Comparison of ENCODE assay signal across 9 mouse cellular contexts in genomic region chr12:73043396-73044167, GRCm38 (mm10). TPM values are rescaled to one million over a fixed set of nuclear protein-coding genes. Genes with fewer than 3 reads are reported as not detected.
DNase-seq lines count a peak whose midpoint lies in the region; ATAC-seq lines count a peak whose summit lies in the region.
"Had no signal": no experiment of that assay in that cellular context is flagged by ENCODE, and none has a peak within 500 bp of the region (broad histone marks: within the 10 kb centered on the region; RNA-seq: fewer than 3 reads in every experiment).

No protein-coding gene starts in this region.

- no peaks in the 10 kb centered on the region for H3K9me3 ChIP-seq in heart, embryonic 12.5 days (replicated peaks)
- no peaks in the 10 kb centered on the region for H3K9me3 ChIP-seq in midbrain, embryonic 12.5 days
- no peaks in the 10 kb centered on the region for H3K9me3 ChIP-seq in midbrain, embryonic 13.5 days
- no peaks in the 10 kb centered on the region for H3K9me3 ChIP-seq in heart, embryonic 16.5 days (replicated peaks; ENCODE audit: control insufficient read depth, low read length)
- no peaks in the 10 kb centered on the region for H3K9me3 ChIP-seq in neural tube, embryonic 14.5 days (ENCODE audit: control insufficient read depth, low read length)
- H3K9me3 ChIP-seq: hindbrain, embryonic 15.5 days had no signal

- H3K4me3 ChIP-seq in heart, embryonic 12.5 days: no peak overlapping the region
- H3K4me3 ChIP-seq in midbrain, embryonic 12.5 days: peak overlapping the region; percentile 18; the same call in 1 of the 2 replicates
- no peak overlapping the region for H3K4me3 ChIP-seq in midbrain, embryonic 13.5 days (replicated peaks)
- H3K4me3 ChIP-seq in heart, embryonic 16.5 days (ENCODE audit: low read length): peak overlapping the region; percentile 64
- H3K4me3 ChIP-seq in neural tube, embryonic 14.5 days (ENCODE audit: low read depth, low read length): peak overlapping the region; percentile 28

- no peak overlapping the region for H3K9ac ChIP-seq in heart, embryonic 12.5 days
- no peak overlapping the region for H3K9ac ChIP-seq in midbrain, embryonic 12.5 days (replicated peaks)
- H3K9ac ChIP-seq in midbrain, embryonic 13.5 days (replicated peaks): no peak overlapping the region
- no peak overlapping the region for H3K9ac ChIP-seq in heart, embryonic 16.5 days (ENCODE audit: low read length)
- H3K9ac ChIP-seq in neural tube, embryonic 14.5 days (replicated peaks; ENCODE audit: low read depth, low read length): no peak overlapping the region
- H3K9ac ChIP-seq: hindbrain, embryonic 15.5 days had no signal

- peak overlapping the region; percentile 94 for H3K4me2 ChIP-seq in heart, embryonic 12.5 days
- H3K4me2 ChIP-seq in midbrain, embryonic 12.5 days (replicated peaks): no peak overlapping the region
- no peak overlapping the region for H3K4me2 ChIP-seq in midbrain, embryonic 13.5 days (replicated peaks)
- no peak overlapping the region for H3K4me2 ChIP-seq in heart, embryonic 16.5 days (ENCODE audit: low read depth, low read length)
- no peak overlapping the region; the same call in 1 of the 2 replicates for H3K4me2 ChIP-seq in neural tube, embryonic 14.5 days (ENCODE audit: low read depth, low read length)

- H3K27ac ChIP-seq in heart, embryonic 12.5 days (ENCODE audit: poor library complexity, severe bottlenecking): no peak overlapping the region
- no peak overlapping the region for H3K27ac ChIP-seq in midbrain, embryonic 12.5 days (replicated peaks)
- H3K27ac ChIP-seq in midbrain, embryonic 13.5 days: no peak overlapping the region
- H3K27ac ChIP-seq in heart, embryonic 16.5 days (ENCODE audit: low read length): no peak overlapping the region
- no peak overlapping the region for H3K27ac ChIP-seq in neural tube, embryonic 14.5 days (ENCODE audit: low read depth, low read length)
- H3K27ac ChIP-seq: hindbrain, embryonic 15.5 days had no signal

- H3K27me3 ChIP-seq in heart, embryonic 12.5 days (replicated peaks): peaks cover 62% of the 10 kb centered on the region
- peaks cover 89% of the 10 kb centered on the region for H3K27me3 ChIP-seq in midbrain, embryonic 12.5 days
- peaks cover 97% of the 10 kb centered on the region for H3K27me3 ChIP-seq in midbrain, embryonic 13.5 days
- H3K27me3 ChIP-seq in heart, embryonic 16.5 days (ENCODE audit: control insufficient read depth, insufficient read depth, low read length): peaks cover 66% of the 10 kb centered on the region
- peaks cover 74% of the 10 kb centered on the region for H3K27me3 ChIP-seq in neural tube, embryonic 14.5 days (ENCODE audit: control insufficient read depth, insufficient read depth, low read length)

- H3K4me1 ChIP-seq in heart, embryonic 12.5 days (replicated peaks): peaks cover 29% of the 10 kb centered on the region
- H3K4me1 ChIP-seq in midbrain, embryonic 12.5 days: peaks cover 24% of the 10 kb centered on the region
- H3K4me1 ChIP-seq in midbrain, embryonic 13.5 days (replicated peaks): peaks cover 24% of the 10 kb centered on the region
- peaks cover 14% of the 10 kb centered on the region for H3K4me1 ChIP-seq in heart, embryonic 16.5 days (ENCODE audit: control insufficient read depth, insufficient read depth, low read length)
- 0 out of 2 replicates have a peak, but pooled peaks cover 5% of the 10 kb centered on the region for H3K4me1 ChIP-seq in neural tube, embryonic 14.5 days (ENCODE audit: control insufficient read depth, insufficient read depth, low read length)

- no peaks in the 10 kb centered on the region for H3K36me3 ChIP-seq in heart, embryonic 12.5 days
- H3K36me3 ChIP-seq in midbrain, embryonic 12.5 days: no peaks in the 10 kb centered on the region
- H3K36me3 ChIP-seq in midbrain, embryonic 13.5 days: no peaks in the 10 kb centered on the region
- no peaks in the 10 kb centered on the region for H3K36me3 ChIP-seq in heart, embryonic 16.5 days (ENCODE audit: control insufficient read depth, insufficient read depth)
- H3K36me3 ChIP-seq in neural tube, embryonic 14.5 days (ENCODE audit: control insufficient read depth, insufficient read depth, low read length): no peaks in the 10 kb centered on the region
- H3K36me3 ChIP-seq: hindbrain, embryonic 15.5 days had no signal

- WGBS in heart, embryonic 12.5 days: 21% methylated on average over 14 of the region's 14 CpGs
- WGBS in midbrain, embryonic 12.5 days: 3% methylated on average over 14 of the region's 14 CpGs
- 2% methylated on average over 14 of the region's 14 CpGs for WGBS in midbrain, embryonic 13.5 days
- 23% methylated on average over 14 of the region's 14 CpGs for WGBS in heart, embryonic 16.5 days
- 4% methylated on average over 14 of the region's 14 CpGs for WGBS in neural tube, embryonic 14.5 days

- ATAC-seq in heart, embryonic 12.5 days (ENCODE audit: insufficient number of reproducible peaks, low FRiP score): no peak
- ATAC-seq in midbrain, embryonic 12.5 days (ENCODE audit: low FRiP score, low read depth): no peak
- no peak for ATAC-seq in midbrain, embryonic 13.5 days
- ATAC-seq in heart, embryonic 16.5 days (replicated peaks; ENCODE audit: extremely low read depth, insufficient read depth, low FRiP score): no peak
- no peak for ATAC-seq in neural tube, embryonic 14.5 days (ENCODE audit: low read depth)

- DNase-seq in heart, postnatal 4 days: no peak
- no peak for DNase-seq in layer of hippocampus, adult 9-10 months (ENCODE audit: low spot score)
- DNase-seq in testis, postnatal 10 days (ENCODE audit: low spot score): no peak

RNA-seq across cellular contexts. Expression of gene Six1, which starts 10.1 kb away (rescaled TPM):
- 0.45 and 0.67 TPM in 2 replicates for polyA plus RNA-seq in heart, embryonic 12.5 days (2016; fragmentation: Nextera tagmentation; extraction: Ambion mirVana)
- under 1 TPM; 0.19 to 0.54 TPM for total RNA-seq in heart, postnatal 4 days (2021)
- 7.8 and 13.6 TPM in 2 replicates for polyA plus RNA-seq in midbrain, embryonic 12.5 days (2016; fragmentation: Nextera tagmentation; extraction: Ambion mirVana)
- 0.64 and 0.70 TPM in 2 replicates for polyA plus RNA-seq in midbrain, embryonic 13.5 days (2015; fragmentation: Nextera tagmentation; extraction: Ambion mirVana)
- polyA plus RNA-seq in heart, embryonic 16.5 days (2015; fragmentation: Nextera tagmentation; extraction: Ambion mirVana): 2.1 and 4.5 TPM in 2 replicates
- 0.12 and 3.7 TPM in 2 replicates for polyA plus RNA-seq in neural tube, embryonic 14.5 days (2014; fragmentation: Nextera tagmentation; extraction: Ambion mirVana)

Comparison
In these comparisons a context has a peak if more than half of its experiments do, and no peak if none do; other contexts are left out.
1. H3K4me3 ChIP-seq: peak in midbrain, embryonic 12.5 days (single experiment), heart, embryonic 16.5 days (single experiment) and neural tube, embryonic 14.5 days (single experiment); none in heart, embryonic 12.5 days (single experiment) and midbrain, embryonic 13.5 days (single experiment).